Mouse (Mus musculus) midbrain, embryonic 15.5 days (tissue): Measurements from ENCODE around the gene Entpd1. TPM values are rescaled to one million over a fixed set of nuclear protein-coding genes. Genes with fewer than 3 reads are reported as not detected.
A peak's percentile ranks its signal among the peaks of the same experiment; 100 is the strongest.

ENCODE experiments used
- ATAC-seq: fragments of 200-750 bp; cut with Nextera tagmentation; replicated peaks from 2 replicates; pipeline ENCODE4 v1.8.0; 2017; ENCODE audit warnings: moderate TSS enrichment
- H3K27ac ChIP-seq: fragments of 300-500 bp; sonication (generic); 2 replicates; pipeline ENCODE4 v1.5.1; 2015; ENCODE audit warnings: mild to moderate bottlenecking, inconsistent platforms
- H3K27me3 ChIP-seq: fragments of 300-500 bp; sonication (generic); replicated peaks from 2 replicates; pipeline ENCODE4 v1.6.1; 2015; ENCODE audit warnings: inconsistent platforms
- H3K36me3 ChIP-seq: fragments of 300-500 bp; sonication (generic); replicated peaks from 2 replicates; pipeline ENCODE4 v1.6.1; 2015; ENCODE audit warnings: inconsistent platforms
- H3K4me1 ChIP-seq: fragments of 300-500 bp; sonication (generic); 2 replicates; pipeline ENCODE4 v1.6.1; 2015; ENCODE audit warnings: inconsistent platforms
- H3K4me2 ChIP-seq: fragments of 300-500 bp; sonication (generic); 2 replicates; pipeline ENCODE4 v1.6.1; 2015; ENCODE audit warnings: inconsistent platforms, mild to moderate bottlenecking, moderate library complexity
- H3K4me3 ChIP-seq: fragments of 300-500 bp; sonication (generic); 2 replicates; pipeline ENCODE4 v1.5.1; 2015; ENCODE audit warnings: mild to moderate bottlenecking, inconsistent platforms
- H3K9ac ChIP-seq: fragments of 300-500 bp; sonication (generic); 2 replicates; pipeline ENCODE4 v1.6.1; 2015; ENCODE audit warnings: mild to moderate bottlenecking, inconsistent platforms
- H3K9me3 ChIP-seq: fragments of 300-500 bp; sonication (generic); 2 replicates; pipeline ENCODE4 v1.6.1; 2016; ENCODE audit warnings: inconsistent platforms
- WGBS: fragments of 180-500 bp; shearing (Covaris S2); methylation state at CpG from one replicate; pipeline ENCODE4 v1.1.7; 2015; ENCODE audit warnings: mixed read lengths; 5-methylcytosine and 5-hydroxymethylcytosine counted together
- polyA plus RNA-seq: library from polyadenylated mRNA; unstranded; fragments of >200 nt; fragmentation: Nextera tagmentation; extraction: Ambion mirVana; gene quantifications from 2 replicates; pipeline ENCODE4 v1.2.1, GENCODE M21; 2015

Gene Entpd1
- polyA plus RNA-seq, 1 experiment from 2014 or later = 8.8 TPM

DNA sequence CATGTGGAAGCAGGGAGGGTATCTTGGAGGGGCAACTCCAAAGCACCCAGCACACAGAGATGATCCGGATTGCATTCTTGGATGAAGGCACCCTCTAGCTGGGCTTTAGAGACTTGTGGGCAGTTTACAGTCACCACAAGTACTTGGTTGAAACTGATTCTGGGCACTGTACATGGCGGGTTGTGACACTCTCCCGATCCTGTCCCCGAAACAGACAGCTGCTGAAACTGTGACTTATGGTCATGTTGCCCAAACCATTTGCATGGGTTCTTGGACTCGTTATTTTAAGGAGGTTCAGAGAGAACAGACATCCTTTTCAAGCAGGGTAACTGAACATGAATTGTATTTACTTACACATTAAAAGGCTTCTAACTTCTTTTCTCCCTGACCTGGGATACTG, 44.0 kb downstream of the Entpd1 start:
- Histone ChIP-seq H3K27me3 (no peaks in the 10 kb centered on the region), H3K4me3 (no peak overlapping the region), H3K4me2 (no peak overlapping the region), H3K9me3 (no peaks in the 10 kb centered on the region), H3K9ac (no peak overlapping the region), H3K27ac (no peak overlapping the region), H3K36me3 (no peaks in the 10 kb centered on the region), H3K4me1 (peaks cover 5% of the 10 kb centered on the region)
- ATAC-seq = no peak
- 89% methylated on average over 5 of the region's 5 CpGs for WGBS

DNA sequence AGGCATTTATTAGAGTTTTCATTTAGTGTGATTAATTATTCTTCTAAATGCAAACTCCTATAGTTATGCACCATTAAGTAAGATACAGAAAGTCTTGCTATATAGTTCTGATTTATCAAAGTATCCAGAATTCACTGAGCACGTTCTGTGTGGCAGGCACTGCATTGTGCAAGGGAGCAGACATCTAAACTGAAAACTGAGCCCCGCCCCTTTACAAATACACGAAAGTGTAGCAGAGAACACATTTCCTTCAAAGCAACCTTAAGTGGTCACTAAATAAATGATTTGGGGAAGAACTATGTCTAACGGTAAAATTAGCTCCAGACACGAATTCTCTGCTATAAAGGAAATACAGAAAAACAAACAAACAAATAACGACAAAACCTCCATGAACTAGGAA, 46.1 kb downstream of the Entpd1 start:
- no peaks in the 10 kb centered on the region for H3K36me3 ChIP-seq
- 75% methylated on average over 6 of the region's 6 CpGs for WGBS
- no peak overlapping the region for H3K27ac ChIP-seq
- peaks cover 6% of the 10 kb centered on the region for H3K4me1 ChIP-seq
- ATAC-seq = no peak
- no peaks in the 10 kb centered on the region for H3K27me3 ChIP-seq
- H3K4me3 ChIP-seq = no peak overlapping the region
- H3K9ac ChIP-seq = no peak overlapping the region
- no peak overlapping the region for H3K4me2 ChIP-seq
- no peaks in the 10 kb centered on the region for H3K9me3 ChIP-seq

DNA sequence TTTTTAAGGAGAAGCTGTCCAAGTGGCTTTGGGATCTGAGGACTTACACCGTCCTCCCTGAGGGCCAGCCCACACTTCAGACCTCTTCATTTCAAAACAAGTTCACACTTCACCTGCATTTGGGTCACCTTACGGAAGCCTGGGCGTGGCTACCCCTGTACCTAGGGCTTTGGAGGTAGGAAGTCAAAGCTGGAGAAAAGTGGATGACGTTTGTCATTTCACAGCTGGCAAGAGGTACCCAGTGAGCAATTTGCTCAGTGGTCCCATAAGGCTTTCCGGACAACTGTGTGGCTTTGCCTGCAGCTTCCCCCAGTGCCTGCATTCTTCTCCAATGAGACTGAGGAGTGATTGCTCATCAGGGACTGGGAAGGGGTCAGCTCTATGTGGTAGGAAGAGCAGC, 46.8 kb downstream of the Entpd1 start:
- H3K27ac ChIP-seq = no peak overlapping the region
- ATAC-seq = no peak

DNA sequence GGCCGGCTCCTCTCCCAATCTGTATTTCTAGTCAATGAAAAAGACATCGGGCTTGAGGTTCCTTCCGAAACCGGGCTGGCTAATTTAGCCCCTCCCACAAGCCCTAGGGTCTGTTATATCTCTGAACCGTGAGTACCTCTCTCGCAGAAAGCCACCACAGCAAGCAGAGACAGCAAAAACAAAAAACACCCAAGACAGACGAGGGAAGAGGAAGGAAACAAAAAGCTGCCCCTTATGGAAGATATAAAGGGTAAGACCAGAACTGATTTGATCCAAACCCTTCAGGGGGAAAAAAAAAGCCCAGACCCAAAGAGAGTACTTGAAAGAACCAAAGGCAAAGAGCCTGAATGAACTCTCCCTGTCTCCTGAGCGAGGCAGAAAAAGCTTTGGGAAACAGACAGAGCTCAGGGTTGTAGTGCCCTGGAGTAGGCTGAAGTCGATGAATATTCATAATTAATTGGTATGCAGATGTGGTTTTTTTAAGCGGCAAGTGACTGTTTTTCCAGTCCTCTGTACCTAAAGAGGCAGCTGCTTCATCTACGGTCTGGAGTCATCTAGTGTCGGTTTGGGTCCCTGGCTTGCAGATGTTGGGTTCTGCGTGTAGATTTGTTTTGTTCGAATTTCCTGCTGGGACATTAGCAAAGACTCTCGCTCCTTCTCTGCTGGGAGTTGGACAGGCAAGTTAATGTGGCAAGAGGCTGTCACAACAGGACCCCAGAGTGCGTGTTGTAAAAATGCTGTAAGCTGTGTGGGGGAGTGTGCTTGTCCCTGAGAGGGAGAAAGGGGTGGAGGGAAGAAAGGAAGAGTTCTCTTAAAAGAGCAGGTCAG, 47.7 kb downstream of the Entpd1 start:
- Histone ChIP-seq H3K4me3 (peak overlapping the region; percentile 36), H3K36me3 (no peaks in the 10 kb centered on the region), H3K4me2 (peak overlapping the region; percentile 52), H3K9ac (peak overlapping the region; percentile 30), H3K27ac (peak overlapping the region; percentile 77), H3K27me3 (no peaks in the 10 kb centered on the region), H3K9me3 (no peaks in the 10 kb centered on the region), H3K4me1 (peaks cover 10% of the 10 kb centered on the region)
- under 1% methylated on average over 16 of the region's 16 CpGs for WGBS
- peak; percentile 82 for ATAC-seq

More for the DNA sequence above, 46.8 kb downstream of the Entpd1 start:
- no peaks in the 10 kb centered on the region for H3K36me3 ChIP-seq
- H3K9ac ChIP-seq = no peak overlapping the region
- H3K9me3 ChIP-seq = no peaks in the 10 kb centered on the region
- no peak overlapping the region for H3K4me3 ChIP-seq
- peaks cover 10% of the 10 kb centered on the region for H3K4me1 ChIP-seq
- peak overlapping the region; percentile 52 for H3K4me2 ChIP-seq
- no peaks in the 10 kb centered on the region for H3K27me3 ChIP-seq
- 63% methylated on average over 5 of the region's 5 CpGs for WGBS

DNA sequence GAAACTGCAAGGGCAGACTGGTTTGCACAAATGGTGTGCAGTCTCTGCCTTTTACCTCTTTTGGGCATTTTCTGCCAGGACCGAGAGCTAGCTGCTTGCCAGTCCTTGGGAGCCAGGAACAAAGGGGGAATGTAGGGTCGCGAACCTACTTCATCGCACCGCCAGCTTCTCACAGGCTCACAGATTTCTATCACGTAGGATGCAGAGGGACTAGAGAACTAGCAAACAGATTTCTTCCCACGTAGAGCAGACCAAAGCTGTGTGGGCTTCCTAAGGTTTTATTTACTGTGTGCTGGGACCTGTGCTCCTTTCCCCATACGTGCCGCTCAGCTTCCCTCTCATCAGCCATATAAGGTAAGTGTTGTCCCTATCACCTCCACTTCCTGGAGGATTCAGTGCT, 48.3 kb downstream of the Entpd1 start:
- Histone ChIP-seq H3K9me3 (no peaks in the 10 kb centered on the region), H3K4me1 (peaks cover 10% of the 10 kb centered on the region), H3K4me2 (peak overlapping the region; percentile 52), H3K9ac (peak overlapping the region; percentile 30), H3K36me3 (no peaks in the 10 kb centered on the region), H3K27ac (peak overlapping the region; percentile 77), H3K4me3 (peak overlapping the region; percentile 36), H3K27me3 (no peaks in the 10 kb centered on the region)
- peak; percentile 59 for ATAC-seq
- WGBS = 13% methylated on average over 9 of the region's 9 CpGs

DNA sequence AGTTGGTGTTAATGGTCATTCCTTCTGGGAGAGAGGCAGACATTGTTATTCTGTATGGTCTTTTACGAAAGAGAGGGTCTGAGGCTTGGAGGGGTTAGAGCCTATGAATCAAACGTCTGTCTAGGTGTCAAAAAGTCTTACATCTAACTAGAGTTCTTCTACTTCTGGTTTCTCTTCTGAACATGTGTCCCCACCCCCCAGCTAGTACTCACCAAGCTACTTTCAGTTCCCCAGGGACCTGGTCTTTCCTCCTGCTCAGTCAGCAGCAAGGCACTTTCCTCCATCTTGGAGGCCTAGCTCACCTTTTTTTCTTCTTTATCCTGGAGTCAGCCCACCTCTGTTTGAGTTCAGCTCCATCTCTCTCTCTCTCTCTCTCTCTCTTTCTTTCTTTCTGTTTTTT, 48.9 kb downstream of the Entpd1 start:
- Histone ChIP-seq H3K9me3 (no peaks in the 10 kb centered on the region), H3K4me3 (peak overlapping the region; percentile 36; the same call in 1 of the 2 replicates), H3K4me1 (peaks cover 10% of the 10 kb centered on the region), H3K27me3 (no peaks in the 10 kb centered on the region), H3K36me3 (no peaks in the 10 kb centered on the region), H3K4me2 (peak overlapping the region; percentile 52), H3K9ac (no peak overlapping the region), H3K27ac (no peak overlapping the region; the same call in 1 of the 2 replicates)
- ATAC-seq = no peak
- 84% methylated on average over 2 of the region's 2 CpGs for WGBS

DNA sequence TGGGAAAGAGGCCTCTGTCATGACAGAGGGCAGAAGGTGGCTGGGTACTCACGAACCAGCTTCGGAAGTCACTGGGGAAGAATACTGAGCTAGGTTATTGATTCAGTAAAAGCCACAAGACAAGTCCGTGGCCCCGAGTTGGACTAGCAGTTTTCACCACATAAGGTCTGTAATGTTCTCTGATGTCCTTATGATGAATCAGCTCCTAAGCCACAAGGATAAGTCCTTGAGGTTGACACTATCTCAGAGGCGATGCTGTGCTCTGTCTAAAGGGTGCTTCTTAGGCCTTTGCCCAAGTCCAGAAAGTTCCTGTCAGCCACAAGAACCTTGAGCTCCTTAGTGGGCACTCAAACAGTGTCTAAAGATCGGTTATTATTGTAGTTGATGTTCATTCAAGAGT, 49.7 kb downstream of the Entpd1 start:
- WGBS = 90% methylated on average over 6 of the region's 6 CpGs
- Histone ChIP-seq H3K4me2 (no peak overlapping the region), H3K36me3 (no peaks in the 10 kb centered on the region)

DNA sequence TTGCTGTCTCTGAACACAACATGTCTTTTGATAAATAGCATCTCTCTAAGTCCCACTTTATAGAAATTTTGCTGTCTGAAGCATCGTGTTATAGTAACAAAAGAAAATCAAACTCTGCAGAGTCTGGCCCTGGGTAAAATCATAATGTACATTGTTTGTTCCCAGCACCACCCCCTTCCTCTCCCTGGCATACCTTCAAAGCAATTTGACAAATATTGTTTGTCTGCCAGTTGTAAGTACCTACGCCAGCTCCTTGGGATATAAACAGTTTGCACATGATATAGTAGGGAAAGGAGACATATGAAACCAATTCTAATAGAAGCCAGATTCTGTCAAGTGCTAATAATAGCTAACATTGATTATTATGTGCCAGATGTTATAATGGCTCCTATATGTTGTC, 50.6 kb downstream of the Entpd1 start:
- no peak overlapping the region for H3K9ac ChIP-seq
- no peaks in the 10 kb centered on the region for H3K9me3 ChIP-seq
- peaks cover 10% of the 10 kb centered on the region for H3K4me1 ChIP-seq
- ATAC-seq = no peak
- H3K27me3 ChIP-seq = no peaks in the 10 kb centered on the region
- no peak overlapping the region for H3K4me3 ChIP-seq
- 82% methylated on average over 2 of the region's 2 CpGs for WGBS
- H3K27ac ChIP-seq = no peak overlapping the region
- H3K4me2 ChIP-seq = no peak overlapping the region
- H3K36me3 ChIP-seq = no peaks in the 10 kb centered on the region

More for the DNA sequence above, 49.7 kb downstream of the Entpd1 start:
- H3K9ac ChIP-seq = no peak overlapping the region
- no peak overlapping the region for H3K4me3 ChIP-seq
- no peaks in the 10 kb centered on the region for H3K9me3 ChIP-seq
- H3K27ac ChIP-seq = no peak overlapping the region
- H3K4me1 ChIP-seq = peaks cover 10% of the 10 kb centered on the region
- ATAC-seq = no peak
- no peaks in the 10 kb centered on the region for H3K27me3 ChIP-seq

DNA sequence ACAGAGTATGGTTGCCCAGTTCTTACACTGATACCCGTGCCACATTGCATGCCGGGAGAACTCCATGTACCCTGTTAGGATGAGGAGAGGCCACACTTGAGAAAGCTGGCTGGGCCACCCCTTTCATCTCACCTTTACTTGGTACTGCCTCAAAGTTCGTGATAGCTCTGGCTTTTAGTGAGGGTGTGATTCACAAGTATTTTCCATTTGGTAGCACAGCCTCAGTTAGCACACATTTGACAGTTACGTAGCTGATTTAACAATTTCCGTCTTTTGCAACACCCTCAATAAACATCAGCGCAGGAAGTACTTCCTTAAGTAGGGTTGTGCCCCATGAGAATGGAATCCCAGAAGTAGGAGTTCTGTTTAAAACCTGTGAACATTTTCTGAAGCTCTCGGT, 53.6 kb downstream of the Entpd1 start:
- WGBS = 91% methylated on average over 7 of the region's 7 CpGs
- H3K9ac ChIP-seq = no peak overlapping the region
- no peaks in the 10 kb centered on the region for H3K9me3 ChIP-seq
- no peak overlapping the region for H3K27ac ChIP-seq
- no peak overlapping the region for H3K4me3 ChIP-seq
- no peak overlapping the region for H3K4me2 ChIP-seq
- no peaks in the 10 kb centered on the region for H3K36me3 ChIP-seq
- ATAC-seq = no peak
- no peaks in the 10 kb centered on the region for H3K27me3 ChIP-seq
- peaks cover 4% of the 10 kb centered on the region; the same call in 1 of the 2 replicates for H3K4me1 ChIP-seq

DNA sequence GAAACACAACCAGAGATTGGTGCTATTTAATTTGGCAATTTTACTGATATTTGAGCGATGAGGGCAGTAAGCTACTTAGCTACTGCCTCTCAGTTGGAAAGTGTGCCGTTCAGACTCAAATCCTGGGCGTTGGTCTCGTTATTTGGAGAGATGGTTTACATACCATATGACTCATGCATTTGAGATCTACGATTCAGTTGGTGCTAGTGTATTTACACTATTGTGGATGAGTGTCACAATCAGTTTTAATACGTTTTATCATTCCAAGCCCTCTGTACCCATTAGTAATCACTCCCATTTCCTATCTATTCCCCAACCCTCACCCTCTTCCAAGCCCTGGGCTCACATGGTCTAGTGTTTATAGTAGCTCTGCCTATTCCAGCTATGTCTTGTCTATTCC, 54.9 kb downstream of the Entpd1 start:
- WGBS = 84% methylated on average over 6 of the region's 6 CpGs
- H3K4me3 ChIP-seq = no peak overlapping the region
- H3K9me3 ChIP-seq = no peaks in the 10 kb centered on the region
- peaks cover 4% of the 10 kb centered on the region; the same call in 1 of the 2 replicates for H3K4me1 ChIP-seq
- no peak for ATAC-seq
- H3K4me2 ChIP-seq = no peak overlapping the region
- H3K27ac ChIP-seq = no peak overlapping the region
- no peak overlapping the region for H3K9ac ChIP-seq
- no peaks in the 10 kb centered on the region for H3K36me3 ChIP-seq
- no peaks in the 10 kb centered on the region for H3K27me3 ChIP-seq

DNA sequence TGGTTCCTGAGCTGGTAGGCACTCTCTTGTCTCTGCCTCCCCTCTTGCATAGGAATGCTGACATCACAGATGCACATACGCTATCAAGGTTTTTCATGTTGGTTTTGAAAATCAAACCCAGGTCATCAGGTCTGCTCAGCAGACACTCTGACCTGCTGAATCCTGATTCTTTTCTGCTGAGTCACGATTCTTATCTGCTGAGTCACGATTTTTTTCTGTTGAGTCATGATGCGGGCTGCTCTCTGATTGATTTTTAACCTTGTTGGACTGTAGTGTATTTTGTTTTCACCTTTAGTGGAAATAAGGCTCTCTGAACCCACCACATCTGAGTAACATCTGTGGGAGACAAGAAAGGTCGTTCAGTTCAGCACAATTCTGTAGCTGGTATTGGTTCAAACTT, 63.2 kb downstream of the Entpd1 start:
- Histone ChIP-seq H3K27ac (no peak overlapping the region), H3K4me3 (no peak overlapping the region), H3K4me1 (no peaks in the 10 kb centered on the region), H3K4me2 (no peak overlapping the region), H3K9me3 (no peaks in the 10 kb centered on the region), H3K36me3 (no peaks in the 10 kb centered on the region), H3K27me3 (no peaks in the 10 kb centered on the region), H3K9ac (no peak overlapping the region)
- ATAC-seq = no peak
- WGBS = 91% methylated on average over 5 of the region's 5 CpGs

DNA sequence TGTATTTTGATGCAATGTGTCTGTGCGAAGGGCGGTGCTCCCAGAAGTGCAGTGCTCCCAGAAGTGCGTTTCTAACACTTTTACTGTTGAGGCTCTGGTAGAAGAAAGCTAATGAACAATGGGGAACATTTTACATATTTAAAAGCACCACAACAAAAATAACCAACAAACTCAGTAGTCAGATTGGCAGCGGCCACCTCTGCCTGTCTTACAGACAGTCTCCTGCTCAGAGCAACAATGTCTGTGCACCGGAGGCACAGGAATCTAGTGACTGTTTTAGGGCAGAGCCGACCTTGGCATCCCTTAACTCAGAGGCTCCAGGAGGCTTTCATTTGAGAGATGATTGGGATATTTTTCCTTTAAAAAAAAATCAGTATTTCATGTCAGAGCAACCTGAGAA, 65.9 kb downstream of the Entpd1 start:
- WGBS = 89% methylated on average over 6 of the region's 6 CpGs

More for the DNA sequence above, 65.9 kb downstream of the Entpd1 start:
- H3K27me3 ChIP-seq = no peaks in the 10 kb centered on the region
- no peaks in the 10 kb centered on the region for H3K36me3 ChIP-seq
- no peaks in the 10 kb centered on the region for H3K4me1 ChIP-seq
- no peak overlapping the region for H3K4me2 ChIP-seq
- H3K9me3 ChIP-seq = no peaks in the 10 kb centered on the region
- no peak for ATAC-seq
- no peak overlapping the region for H3K4me3 ChIP-seq
- H3K27ac ChIP-seq = no peak overlapping the region
- H3K9ac ChIP-seq = no peak overlapping the region
